Mouse (Mus musculus) erythroblast, embryonic 14.5 days (primary cell): ENCODE measurements around the gene Minos1. TPM values are rescaled to one million over a fixed set of nuclear protein-coding genes. Genes with fewer than 3 reads are reported as not detected.

Experiments
- H3K27me3 ChIP-seq: 2 replicates; pipeline ENCODE4 v1.6.1; 2012; ENCODE audit warnings: inconsistent platforms; ENCODE audit not compliant: control insufficient read depth
- H3K36me3 ChIP-seq: 2 replicates; pipeline ENCODE4 v1.6.1; 2012; ENCODE audit warnings: mild to moderate bottlenecking, inconsistent platforms; ENCODE audit not compliant: control insufficient read depth
- H3K4me1 ChIP-seq: 2 replicates; pipeline ENCODE4 v1.6.1; 2012; ENCODE audit warnings: inconsistent platforms; ENCODE audit not compliant: control insufficient read depth
- H3K4me3 ChIP-seq: replicated peaks from 2 replicates; pipeline ENCODE3; 2012; ENCODE audit warnings: moderate library complexity, mild to moderate bottlenecking, inconsistent platforms
- H3K9me3 ChIP-seq: 2 replicates; pipeline ENCODE4 v1.6.1; 2012; ENCODE audit warnings: low read length, inconsistent platforms, mixed read lengths; ENCODE audit not compliant: control insufficient read depth
- GATA1 ChIP-seq: IDR thresholded peaks from 2 replicates; pipeline ENCODE4 v1.6.1; 2012; ENCODE audit warnings: low read length, inconsistent platforms, mixed read lengths
- TAL1 ChIP-seq: IDR thresholded peaks from 3 replicates; pipeline ENCODE4 v1.6.1; 2012; ENCODE audit warnings: low read length, inconsistent platforms, mixed read lengths
- polyA plus RNA-seq: library from polyadenylated mRNA; stranded (reverse); fragments of >175 nt; gene quantifications from 2 replicates; pipeline ENCODE4 v1.2.3, GENCODE M21; 2012

Gene Minos1
- polyA plus RNA-seq, 1 experiment: 4.0 TPM

DNA sequence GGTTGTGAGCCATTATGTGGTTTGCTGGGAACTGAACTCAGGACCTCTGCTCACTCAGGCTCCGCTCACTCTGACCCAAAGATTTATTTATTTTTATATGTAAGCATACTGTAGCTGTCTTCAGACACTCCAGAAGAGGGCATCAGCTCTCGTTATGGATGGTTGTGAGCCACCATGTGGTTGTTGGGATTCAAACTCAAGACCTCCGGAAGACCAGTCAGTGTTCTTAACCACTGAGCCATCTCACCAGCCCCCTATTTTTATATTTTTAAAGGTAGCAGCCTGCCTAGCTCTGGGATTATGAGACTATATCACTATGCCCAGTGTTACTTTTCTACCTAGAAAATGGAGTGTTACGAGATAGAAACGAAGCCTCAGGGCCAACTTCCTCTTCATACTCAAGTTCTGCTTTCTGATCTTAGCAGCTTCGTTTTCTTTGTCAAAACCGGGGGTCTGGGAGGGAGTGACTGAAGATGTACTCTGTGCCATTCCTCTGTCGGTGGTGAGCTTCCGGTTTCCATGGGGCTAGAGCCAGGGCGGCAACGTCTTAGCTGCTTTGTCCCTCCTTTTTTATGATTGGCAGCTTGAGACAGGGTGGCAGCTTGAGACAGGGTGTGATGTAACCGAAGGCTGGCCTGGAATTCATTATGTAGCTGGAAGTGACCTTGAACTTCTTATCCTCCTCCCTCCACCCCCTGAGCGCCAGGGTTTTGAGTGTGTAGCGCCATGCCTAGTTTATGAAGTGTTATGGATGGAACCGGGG, 38.3 kb upstream of the Minos1 start:
- H3K4me1 ChIP-seq: no peaks in the 10 kb centered on the region
- TF ChIP-seq GATA1 (no peak), TAL1 (no peak)
- H3K27me3 ChIP-seq: no peaks in the 10 kb centered on the region
- no peaks in the 10 kb centered on the region for H3K36me3 ChIP-seq
- no peaks in the 10 kb centered on the region for H3K9me3 ChIP-seq
- H3K4me3 ChIP-seq: no peak overlapping the region

- Histone ChIP-seq H3K4me3 (no peak overlapping the region), H3K27me3 (no peaks in the 10 kb centered on the region), H3K9me3 (no peaks in the 10 kb centered on the region), H3K36me3 (no peaks in the 10 kb centered on the region), H3K4me1 (no peaks in the 10 kb centered on the region)
- TF ChIP-seq GATA1 (no peak), TAL1 (no peak)
Measured at GRCm38 (mm10) chr4:139167107-139167506, 36.2 kb upstream of the Minos1 start.

DNA sequence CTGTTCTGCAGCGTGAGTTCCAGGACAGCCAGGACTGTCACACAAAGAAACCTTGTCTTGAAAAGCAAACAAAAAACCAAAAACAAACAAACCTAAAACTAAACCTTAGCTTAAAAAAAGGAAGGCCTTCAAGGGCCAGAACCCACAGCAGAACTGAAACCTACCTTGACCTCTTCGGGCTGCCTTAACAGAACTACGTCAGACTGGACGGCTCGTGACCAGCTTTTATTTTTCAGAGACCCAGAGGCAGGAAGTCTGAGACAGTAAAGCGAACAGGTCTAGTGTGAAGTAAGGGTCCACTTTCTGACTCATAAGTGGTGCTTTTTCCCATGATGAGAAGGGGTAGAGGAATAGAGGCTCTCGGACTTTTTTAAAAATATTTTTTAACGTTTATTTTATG, 35.3 kb upstream of the Minos1 start:
- Histone ChIP-seq H3K9me3 (no peaks in the 10 kb centered on the region), H3K4me3 (no peak overlapping the region), H3K36me3 (no peaks in the 10 kb centered on the region), H3K4me1 (no peaks in the 10 kb centered on the region), H3K27me3 (no peaks in the 10 kb centered on the region)
- TF ChIP-seq GATA1 (no peak), TAL1 (no peak)

GRCm38 (mm10) chr4:139165259-139165658, 34.3 kb upstream of the Minos1 start:
- Histone ChIP-seq H3K4me1 (no peaks in the 10 kb centered on the region), H3K27me3 (no peaks in the 10 kb centered on the region)
- TF ChIP-seq TAL1 (no peak), GATA1 (no peak)

DNA sequence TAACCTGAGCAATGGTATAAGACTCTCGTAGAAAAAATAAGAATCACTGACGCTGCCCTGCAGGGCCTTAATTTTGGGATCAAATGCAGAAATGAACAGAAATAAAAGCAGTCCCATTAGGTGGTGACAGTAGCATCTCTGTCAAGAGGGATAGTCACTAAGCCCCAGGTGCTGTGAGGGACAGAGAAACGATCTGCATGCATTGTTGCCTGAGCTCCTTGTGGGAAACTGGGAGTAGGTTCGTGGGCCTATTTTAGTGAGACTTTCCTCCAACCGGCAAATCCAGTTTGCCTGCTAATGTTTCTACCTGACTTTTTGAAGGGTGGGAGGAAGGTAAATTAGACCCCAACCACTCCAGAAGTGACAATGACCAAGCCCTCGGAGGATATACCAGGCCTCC, 33.2 kb upstream of the Minos1 start:
- no peaks in the 10 kb centered on the region for H3K36me3 ChIP-seq
- no peaks in the 10 kb centered on the region for H3K9me3 ChIP-seq
- no peaks in the 10 kb centered on the region for H3K4me1 ChIP-seq
- no peak overlapping the region for H3K4me3 ChIP-seq
- H3K27me3 ChIP-seq: no peaks in the 10 kb centered on the region
- TF ChIP-seq GATA1: no peak
- no peak for TF ChIP-seq TAL1

More at GRCm38 (mm10) chr4:139165259-139165658, 34.3 kb upstream of the Minos1 start:
- H3K9me3 ChIP-seq: no peaks in the 10 kb centered on the region
- H3K36me3 ChIP-seq: no peaks in the 10 kb centered on the region
- H3K4me3 ChIP-seq: no peak overlapping the region

DNA sequence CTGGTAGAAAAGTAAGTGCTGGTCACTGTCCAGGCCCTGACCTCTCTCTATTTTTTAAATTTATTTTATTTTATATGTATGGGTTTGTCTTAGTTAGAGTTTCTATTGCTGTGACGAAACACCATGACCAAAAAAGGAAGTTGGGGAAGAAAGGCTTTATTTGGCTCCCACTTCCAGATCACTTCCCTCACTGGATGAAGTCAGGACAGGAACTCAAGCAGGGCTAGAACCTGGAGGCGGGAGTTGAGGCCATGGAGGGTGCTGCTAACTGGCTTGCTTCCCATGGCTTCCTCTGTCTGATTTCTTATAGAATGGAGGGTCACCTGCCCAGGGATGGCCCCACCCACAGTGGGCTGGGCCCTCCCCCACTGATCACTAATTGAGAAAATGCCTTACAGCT, 30.2 kb upstream of the Minos1 start:
- TF ChIP-seq TAL1 (no peak), GATA1 (no peak)
- H3K36me3 ChIP-seq: no peaks in the 10 kb centered on the region
- no peak overlapping the region for H3K4me3 ChIP-seq
- H3K27me3 ChIP-seq: no peaks in the 10 kb centered on the region
- no peaks in the 10 kb centered on the region for H3K9me3 ChIP-seq
- H3K4me1 ChIP-seq: no peaks in the 10 kb centered on the region

GRCm38 (mm10) chr4:139158350-139158749, 27.4 kb upstream of the Minos1 start:
- H3K4me3 ChIP-seq: no peak overlapping the region
- H3K9me3 ChIP-seq: no peaks in the 10 kb centered on the region
- TF ChIP-seq TAL1: no peak
- no peaks in the 10 kb centered on the region for H3K4me1 ChIP-seq
- H3K36me3 ChIP-seq: no peaks in the 10 kb centered on the region
- H3K27me3 ChIP-seq: 0 out of 2 replicates have a peak, but pooled peaks cover 3% of the 10 kb centered on the region

DNA sequence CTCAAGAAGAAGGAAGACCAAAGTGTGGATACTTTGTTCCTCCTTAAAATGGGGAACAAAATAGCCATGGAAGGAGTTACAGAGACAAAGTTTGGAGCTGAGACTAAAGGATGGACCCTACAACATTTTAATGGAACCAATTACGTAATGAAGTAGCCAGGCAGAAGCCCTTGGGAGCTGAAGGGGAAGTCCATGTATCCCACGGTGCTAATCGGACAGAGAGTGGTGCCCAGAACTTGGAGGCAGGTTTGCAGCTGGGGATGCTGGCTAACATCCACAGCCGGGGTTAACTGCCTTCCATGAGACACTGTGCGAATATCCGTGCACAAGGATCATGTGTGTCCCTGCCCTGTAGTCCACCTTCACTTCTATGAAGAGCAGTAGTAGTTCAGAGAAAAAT, 25.6 kb upstream of the Minos1 start:
- no peaks in the 10 kb centered on the region for H3K4me1 ChIP-seq
- no peaks in the 10 kb centered on the region for H3K9me3 ChIP-seq
- no peak for TF ChIP-seq GATA1
- no peak for TF ChIP-seq TAL1
- no peak overlapping the region for H3K4me3 ChIP-seq
- H3K36me3 ChIP-seq: no peaks in the 10 kb centered on the region
- 0 out of 2 replicates have a peak, but pooled peaks cover 3% of the 10 kb centered on the region for H3K27me3 ChIP-seq

DNA sequence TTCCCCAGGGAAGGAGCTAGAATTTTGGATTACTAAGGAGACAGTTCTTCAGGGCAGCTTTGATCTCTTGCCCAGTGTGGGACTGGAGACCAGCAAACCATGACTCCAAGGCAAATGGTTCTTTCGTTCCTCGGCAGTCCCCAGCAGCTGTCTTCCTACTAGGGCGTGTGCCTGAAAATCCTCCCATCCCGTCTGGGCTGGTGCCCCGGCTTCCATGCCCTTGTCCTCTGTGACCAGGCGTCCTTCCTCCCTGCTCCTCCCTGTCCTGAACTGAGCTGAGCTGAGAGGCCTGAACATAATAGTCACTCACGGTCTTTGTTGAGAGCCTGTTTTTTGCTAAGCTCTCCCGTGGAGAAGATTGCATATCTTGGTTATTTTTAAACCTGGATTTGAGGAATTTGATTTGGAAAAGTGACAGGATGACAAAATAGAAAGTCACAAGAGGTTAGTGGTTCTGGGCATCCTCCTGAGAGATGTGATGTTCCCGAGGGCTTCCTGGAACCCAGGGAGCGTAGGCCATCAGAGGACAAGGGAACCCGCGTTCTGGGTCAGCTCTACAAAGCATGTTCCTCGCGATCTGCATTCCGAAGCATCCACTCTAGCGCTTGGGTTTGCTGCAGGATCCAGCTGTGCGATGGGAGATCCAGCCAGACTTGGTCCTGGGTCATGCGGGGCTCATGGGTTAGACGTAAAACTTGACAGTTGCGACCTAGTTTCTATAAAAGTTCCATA, 23.8 kb upstream of the Minos1 start:
- Histone ChIP-seq H3K9me3 (peaks cover 4% of the 10 kb centered on the region; the same call in 1 of the 2 replicates), H3K27me3 (0 out of 2 replicates have a peak, but pooled peaks cover 3% of the 10 kb centered on the region), H3K4me3 (no peak overlapping the region), H3K4me1 (no peaks in the 10 kb centered on the region; the same call in 1 of the 2 replicates), H3K36me3 (no peaks in the 10 kb centered on the region)
- TF ChIP-seq TAL1: no peak
- TF ChIP-seq GATA1: no peak
